Mouse (Mus musculus) lung, adult 2 months (tissue): ENCODE measurements around the gene Arl8b.

Source experiments
- CTCF ChIP-seq: fragments of 200-500 bp; IDR thresholded peaks from 2 replicates; pipeline ENCODE4 v1.5.1; 2011; ENCODE audit warnings: mild to moderate bottlenecking, low read length, control low read depth; ENCODE audit not compliant: insufficient read depth
- POLR2A ChIP-seq: fragments of 200-500 bp; IDR thresholded peaks from 2 replicates; pipeline ENCODE4 v1.6.1; 2011; ENCODE audit warnings: low read depth, mild to moderate bottlenecking, control low read depth, low read length, borderline replicate concordance; ENCODE audit errors: extremely low read depth

DNA sequence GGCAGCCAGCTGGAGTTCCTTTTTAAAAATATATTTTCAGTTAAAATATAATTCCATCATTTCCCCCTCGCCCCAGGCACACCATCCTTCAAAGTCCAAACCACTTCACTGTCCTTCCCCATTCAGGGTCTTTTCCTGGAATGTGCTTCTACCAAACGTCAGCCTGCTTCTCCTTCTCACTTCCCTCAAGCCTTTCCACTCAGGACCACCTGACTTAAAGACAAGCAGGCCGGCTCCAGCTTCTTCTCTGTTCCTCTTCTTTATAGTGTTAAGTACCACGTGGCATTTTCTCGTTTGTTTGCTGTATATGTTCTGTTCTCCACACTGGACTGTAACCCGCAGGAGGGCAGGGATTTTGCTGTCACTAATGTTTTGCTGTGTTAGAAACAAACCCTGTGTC is 1.0 kb upstream of the Arl8b start:
- TF ChIP-seq CTCF (no peak), POLR2A (no peak)
